Mouse (Mus musculus) liver, embryonic 13.5 days (tissue): ENCODE results near the gene Cldnd1. TPM values are rescaled to one million over a fixed set of nuclear protein-coding genes. Genes with fewer than 3 reads are reported as not detected.

Experiments used
- ATAC-seq: fragments of 200-750 bp; cut with Nextera tagmentation; 2 replicates; pipeline ENCODE4 v1.8.0; 2017; ENCODE audit warnings: low read depth, mild to moderate bottlenecking, moderate number of reproducible peaks, moderate library complexity
- DNase-seq: peaks from one replicate; pipeline ENCODE4 v3.0.0; 2022
- H3K27ac ChIP-seq: fragments of 300-500 bp; sonication (generic); 2 replicates; pipeline ENCODE4 v1.5.1; 2015; ENCODE audit warnings: moderate library complexity, mild to moderate bottlenecking, inconsistent platforms
- H3K27me3 ChIP-seq: fragments of 300-500 bp; sonication (generic); 2 replicates; pipeline ENCODE4 v1.6.1; 2015; ENCODE audit warnings: mild to moderate bottlenecking, inconsistent platforms
- H3K36me3 ChIP-seq: fragments of 300-500 bp; sonication (generic); 2 replicates; pipeline ENCODE4 v1.6.1; 2015; ENCODE audit warnings: mild to moderate bottlenecking, inconsistent platforms
- H3K4me1 ChIP-seq: fragments of 300-500 bp; sonication (generic); replicated peaks from 2 replicates; pipeline ENCODE4 v1.6.1; 2015; ENCODE audit warnings: inconsistent platforms
- H3K4me2 ChIP-seq: fragments of 300-500 bp; sonication (generic); 2 replicates; pipeline ENCODE4 v1.6.1; 2015; ENCODE audit warnings: inconsistent platforms, mild to moderate bottlenecking, moderate library complexity
- H3K4me3 ChIP-seq: fragments of 300-500 bp; sonication (generic); replicated peaks from 2 replicates; pipeline ENCODE4 v1.5.1; 2015; ENCODE audit warnings: mild to moderate bottlenecking, inconsistent platforms
- H3K9ac ChIP-seq: fragments of 300-500 bp; sonication (generic); 2 replicates; pipeline ENCODE4 v1.6.1; 2015; ENCODE audit warnings: mild to moderate bottlenecking, inconsistent platforms
- H3K9me3 ChIP-seq: fragments of 300-500 bp; sonication (generic); replicated peaks from 2 replicates; pipeline ENCODE4 v1.6.1; 2016; ENCODE audit warnings: inconsistent platforms
- WGBS: fragments of 180-500 bp; shearing (Covaris S2); methylation state at CpG from one replicate; pipeline ENCODE4 v1.1.7; 2015; ENCODE audit not compliant: insufficient replicate concordance; 5-methylcytosine and 5-hydroxymethylcytosine counted together
- polyA plus RNA-seq: library from polyadenylated mRNA; unstranded; fragments of >200 nt; fragmentation: Nextera tagmentation; extraction: Ambion mirVana; gene quantifications from 2 replicates; pipeline ENCODE4 v1.2.1, GENCODE M21; 2015

The Cldnd1 gene
- polyA plus RNA-seq, result 32.9 and 41.4 TPM in 2 replicates

- H3K27ac ChIP-seq, result peak within 1 kb of the TSS; percentile 82
- H3K36me3 ChIP-seq, result peaks cover 29% of the 10 kb centered on the region
- peak within 1 kb of the TSS; percentile 83 for H3K4me3 ChIP-seq
- ATAC-seq (peak; percentile 100), DNase-seq (peak; percentile 91)
- peak within 1 kb of the TSS; percentile 90 for H3K4me2 ChIP-seq
- 3% methylated on average over 35 of the region's 35 CpGs for WGBS
- peaks cover 8% of the 10 kb centered on the region for H3K4me1 ChIP-seq
- no peaks in the 10 kb centered on the region for H3K9me3 ChIP-seq
- peak within 1 kb of the TSS; percentile 81 for H3K9ac ChIP-seq
- no peaks in the 10 kb centered on the region for H3K27me3 ChIP-seq
Observed at GRCm38 (mm10) chr16:58727477-58728131, at the start of gene Cldnd1. TSS of gene Cldnd1 (plus strand) at chr16:58727910.

- WGBS, result 55% methylated on average over 7 of the region's 7 CpGs
- H3K27ac ChIP-seq, result peak overlapping the region; percentile 48; the same call in 1 of the 2 replicates
- H3K4me3 ChIP-seq, result peak overlapping the region; percentile 25; the same call in 1 of the 2 replicates
Observed at GRCm38 (mm10) chr16:58678660-58679059, 49.0 kb upstream of the Cldnd1 start.

GRCm38 (mm10) chr16:58682046-58682445 is 45.7 kb upstream of the Cldnd1 start:
- H3K9me3 ChIP-seq, result no peaks in the 10 kb centered on the region
- H3K4me3 ChIP-seq, result no peak overlapping the region
- no peaks in the 10 kb centered on the region for H3K27me3 ChIP-seq
- peak overlapping the region; percentile 62 for H3K27ac ChIP-seq
- H3K36me3 ChIP-seq, result peaks cover 53% of the 10 kb centered on the region
- ATAC-seq (0 out of 2 replicates have a peak, but pooled peaks have one; percentile 25), DNase-seq (no peak)
- 81% methylated on average over 6 of the region's 6 CpGs for WGBS
- no peak overlapping the region for H3K4me2 ChIP-seq
- H3K4me1 ChIP-seq, result peaks cover 43% of the 10 kb centered on the region
- no peak overlapping the region for H3K9ac ChIP-seq

More at GRCm38 (mm10) chr16:58678660-58679059, 49.0 kb upstream of the Cldnd1 start:
- no peak for DNase-seq
- peaks cover 63% of the 10 kb centered on the region for H3K4me1 ChIP-seq
- H3K4me2 ChIP-seq, result 0 out of 2 replicates have a peak overlapping the region, but pooled peaks have one; percentile 29
- no peaks in the 10 kb centered on the region for H3K9me3 ChIP-seq
- peaks cover 86% of the 10 kb centered on the region for H3K36me3 ChIP-seq
- ATAC-seq, result peak; percentile 36; the same call in 1 of the 2 replicates
- H3K9ac ChIP-seq, result peak overlapping the region; percentile 47; the same call in 1 of the 2 replicates
- no peaks in the 10 kb centered on the region for H3K27me3 ChIP-seq

- Histone ChIP-seq H3K36me3 (peaks cover 45% of the 10 kb centered on the region), H3K4me2 (no peak overlapping the region), H3K27ac (peak overlapping the region; percentile 72), H3K4me3 (no peak overlapping the region), H3K4me1 (peaks cover 35% of the 10 kb centered on the region), H3K9me3 (no peaks in the 10 kb centered on the region), H3K27me3 (no peaks in the 10 kb centered on the region), H3K9ac (no peak overlapping the region)
- WGBS, result 82% methylated on average over 7 of the region's 7 CpGs
- ATAC-seq (no peak), DNase-seq (no peak)
Observed at GRCm38 (mm10) chr16:58682870-58683269, 44.8 kb upstream of the Cldnd1 start.

- H3K9me3 ChIP-seq, result no peaks in the 10 kb centered on the region
- peak overlapping the region; percentile 63 for H3K27ac ChIP-seq
- no peak overlapping the region for H3K4me3 ChIP-seq
- H3K9ac ChIP-seq, result no peak overlapping the region
- WGBS, result 93% methylated on average over 4 of the region's 4 CpGs
- no peak overlapping the region for H3K4me2 ChIP-seq
- H3K27me3 ChIP-seq, result no peaks in the 10 kb centered on the region
- DNase-seq (no peak), ATAC-seq (no peak)
- H3K4me1 ChIP-seq, result peaks cover 26% of the 10 kb centered on the region
- H3K36me3 ChIP-seq, result peaks cover 36% of the 10 kb centered on the region
Observed at GRCm38 (mm10) chr16:58683911-58684310, 43.8 kb upstream of the Cldnd1 start.

GRCm38 (mm10) chr16:58684537-58684936 is 43.2 kb upstream of the Cldnd1 start:
- Histone ChIP-seq H3K27me3 (no peaks in the 10 kb centered on the region), H3K36me3 (peaks cover 32% of the 10 kb centered on the region), H3K9me3 (no peaks in the 10 kb centered on the region), H3K4me3 (no peak overlapping the region), H3K27ac (peak overlapping the region; percentile 63), H3K9ac (no peak overlapping the region), H3K4me2 (no peak overlapping the region), H3K4me1 (peaks cover 26% of the 10 kb centered on the region)
- no peak for DNase-seq
- ATAC-seq, result 0 out of 2 replicates have a peak, but pooled peaks have one; percentile 27

- 61% methylated on average over 20 of the region's 20 CpGs for WGBS
- Histone ChIP-seq H3K4me1 (peaks cover 22% of the 10 kb centered on the region), H3K36me3 (peaks cover 24% of the 10 kb centered on the region), H3K27ac (no peak overlapping the region; the same call in 1 of the 2 replicates), H3K4me2 (no peak overlapping the region), H3K9me3 (no peaks in the 10 kb centered on the region), H3K27me3 (no peaks in the 10 kb centered on the region), H3K4me3 (no peak overlapping the region), H3K9ac (no peak overlapping the region; the same call in 1 of the 2 replicates)
- ATAC-seq (no peak), DNase-seq (no peak)
Observed at GRCm38 (mm10) chr16:58685548-58686537, 41.9 kb upstream of the Cldnd1 start.

GRCm38 (mm10) chr16:58688534-58688933 is 39.2 kb upstream of the Cldnd1 start:
- H3K27me3 ChIP-seq, result no peaks in the 10 kb centered on the region
- H3K9me3 ChIP-seq, result no peaks in the 10 kb centered on the region
- H3K4me1 ChIP-seq, result peaks cover 12% of the 10 kb centered on the region
- H3K9ac ChIP-seq, result no peak overlapping the region
- no peaks in the 10 kb centered on the region for H3K36me3 ChIP-seq
- no peak overlapping the region for H3K27ac ChIP-seq
- no peak overlapping the region for H3K4me3 ChIP-seq
- no peak overlapping the region for H3K4me2 ChIP-seq
- DNase-seq, result no peak
- 75% methylated on average over 1 of the region's 1 CpGs for WGBS
- ATAC-seq, result no peak

- no peak overlapping the region for H3K4me3 ChIP-seq
- H3K27me3 ChIP-seq, result no peaks in the 10 kb centered on the region
- peaks cover 8% of the 10 kb centered on the region for H3K4me1 ChIP-seq
- no peak for ATAC-seq
- no peak for DNase-seq
- WGBS, result 54% methylated on average over 5 of the region's 5 CpGs
- no peak overlapping the region for H3K9ac ChIP-seq
- H3K9me3 ChIP-seq, result no peaks in the 10 kb centered on the region
- no peak overlapping the region for H3K27ac ChIP-seq
- no peak overlapping the region for H3K4me2 ChIP-seq
- H3K36me3 ChIP-seq, result no peaks in the 10 kb centered on the region
Observed at GRCm38 (mm10) chr16:58689555-58690169, 38.0 kb upstream of the Cldnd1 start.

- no peak overlapping the region for H3K9ac ChIP-seq
- DNase-seq (no peak), ATAC-seq (no peak)
- no peak overlapping the region for H3K27ac ChIP-seq
- no peak overlapping the region for H3K4me3 ChIP-seq
- H3K27me3 ChIP-seq, result no peaks in the 10 kb centered on the region
- H3K4me2 ChIP-seq, result no peak overlapping the region
- peaks cover 8% of the 10 kb centered on the region for H3K4me1 ChIP-seq
- no peaks in the 10 kb centered on the region for H3K9me3 ChIP-seq
- WGBS, result 41% methylated on average over 5 of the region's 5 CpGs
- no peaks in the 10 kb centered on the region for H3K36me3 ChIP-seq
Observed at GRCm38 (mm10) chr16:58690322-58690732, 37.4 kb upstream of the Cldnd1 start.

GRCm38 (mm10) chr16:58694091-58694490 is 33.6 kb upstream of the Cldnd1 start:
- ATAC-seq (no peak), DNase-seq (no peak)
- Histone ChIP-seq H3K4me1 (no peaks in the 10 kb centered on the region), H3K27me3 (no peaks in the 10 kb centered on the region), H3K4me2 (no peak overlapping the region), H3K9me3 (no peaks in the 10 kb centered on the region), H3K9ac (no peak overlapping the region), H3K4me3 (no peak overlapping the region), H3K36me3 (no peaks in the 10 kb centered on the region), H3K27ac (no peak overlapping the region)
- WGBS, result 71% methylated on average over 5 of the region's 5 CpGs
